Comparison of ENCODE assay signal across 18 mouse cellular contexts in the genomic region with DNA sequence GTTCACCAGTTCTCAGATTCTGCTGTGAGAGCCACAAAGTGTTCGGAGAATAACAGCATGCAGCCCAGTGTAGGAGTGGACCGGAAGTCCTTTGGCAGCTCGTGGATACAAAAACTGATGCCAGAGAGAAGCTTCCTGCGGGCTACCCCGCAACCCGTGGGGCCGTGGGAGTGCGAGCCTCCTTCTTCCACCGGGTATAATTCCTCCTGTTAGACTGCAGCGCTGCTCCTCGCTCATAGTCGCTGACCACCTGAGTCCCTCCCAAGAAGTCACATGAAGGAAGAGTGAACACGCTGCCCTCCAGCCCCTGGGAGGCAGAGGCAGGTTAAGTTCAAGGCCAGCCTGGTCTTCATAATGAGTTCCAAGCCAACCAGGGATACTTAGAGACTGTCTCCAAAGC. TPM values are rescaled to one million over a fixed set of nuclear protein-coding genes. Genes with fewer than 3 reads are reported as not detected.
"Had no signal": no experiment of that assay in that cellular context is flagged by ENCODE, and none has a peak within 500 bp of the region (broad histone marks: within the 10 kb centered on the region; RNA-seq: fewer than 3 reads in every experiment).

No protein-coding gene starts in this region.

- H3K4me1 ChIP-seq: liver, embryonic 13.5 days; stomach, embryonic 15.5 days had no signal

- H3K4me3 ChIP-seq: liver, embryonic 13.5 days; midbrain, embryonic 15.5 days; myocyte; neural tube, embryonic 13.5 days; stomach, embryonic 15.5 days had no signal

- H3K36me3 ChIP-seq: liver, embryonic 13.5 days; midbrain, embryonic 15.5 days; neural tube, embryonic 13.5 days; stomach, embryonic 15.5 days had no signal

- DNase-seq: kidney, adult 18-20 months; kidney, adult 9 months; kidney, postnatal 14 days; liver, embryonic 13.5 days; lung, adult 2 months; lung, postnatal 14 days; lung, postnatal 4 days; retina, postnatal 1 day; right cerebral cortex, postnatal 25 days; spleen, adult 18-20 months; thymus, postnatal 25 days had no signal

- H3K27ac ChIP-seq: liver, embryonic 13.5 days; midbrain, embryonic 15.5 days; neural tube, embryonic 13.5 days; stomach, embryonic 15.5 days had no signal

- H3K27me3 ChIP-seq: liver, embryonic 13.5 days had no signal

- H3K9me3 ChIP-seq: liver, embryonic 13.5 days; midbrain, embryonic 15.5 days; neural tube, embryonic 13.5 days; stomach, embryonic 15.5 days had no signal

- H3K4me2 ChIP-seq: liver, embryonic 13.5 days; midbrain, embryonic 15.5 days; neural tube, embryonic 13.5 days; stomach, embryonic 15.5 days had no signal

- ATAC-seq: midbrain, embryonic 15.5 days had no signal

- H3K9ac ChIP-seq: liver, embryonic 13.5 days; midbrain, embryonic 15.5 days; neural tube, embryonic 13.5 days; stomach, embryonic 15.5 days had no signal

RNA-seq across cellular contexts. Expression of a gene that starts 45.4 kb away (rescaled TPM):
- total RNA-seq: megakaryocyte progenitor cell, adult 5-6 weeks; monocyte, adult 5-6 weeks; neutrophil, adult 5-6 weeks had no signal
